Mouse (Mus musculus): ENCODE measurements at regions not wholly inside any gene's neighbourhood (a gene's known extent, or its start where the extent isn't known, plus 50 kb on each side); places are given as distances from the start of the nearest gene placed in this dataset.

GRCm38 (mm10) chr6:81562260-81562659 lies 361.2 kb upstream of the Gcfc2 start:
- no peak for TF ChIP-seq MYB (IDR thresholded peaks at IDR 0.05; ENCODE audit: low read depth, low read length)
- TF ChIP-seq JUND (IDR thresholded peaks at IDR 0.05; ENCODE audit: low read depth, low read length): no peak
- no peak for TF ChIP-seq ELF1 (IDR thresholded peaks at IDR 0.05; ENCODE audit: low read depth, low read length)
- no peak for TF ChIP-seq GATA1 (IDR thresholded peaks at IDR 0.05; ENCODE audit: low read depth, low read length)
- no peak for TF ChIP-seq SIN3A (IDR thresholded peaks at IDR 0.05; ENCODE audit: low read length)
- TF ChIP-seq HCFC1 (IDR thresholded peaks at IDR 0.05; ENCODE audit: low read depth, low read length): no peak
- TF ChIP-seq POLR2AphosphoS5 (IDR thresholded peaks at IDR 0.05; ENCODE audit: borderline replicate concordance, low read depth, low read length): no peak
- no peak for TF ChIP-seq SMC3 (IDR thresholded peaks at IDR 0.05; ENCODE audit: low read depth, low read length)
- TF ChIP-seq MAZ (IDR thresholded peaks at IDR 0.05; ENCODE audit: low read depth, low read length): no peak
- no peak for TF ChIP-seq CHD1 (IDR thresholded peaks at IDR 0.05; ENCODE audit: low read depth, low read length)
- Histone ChIP-seq H3K27me3 (ENCODE audit: control insufficient read depth in 1 of 2, insufficient read depth in 2 of 2, low read length in 2 of 2) (no peaks in the 10 kb centered on the region), H3K4me3 (ENCODE audit: control insufficient read depth in 1 of 2, insufficient read depth in 1 of 2, low read depth in 2 of 2, low read length in 2 of 2) (no peak overlapping the region), H3K4me1 (ENCODE audit: control insufficient read depth in 1 of 2, insufficient read depth in 2 of 2, low read length in 2 of 2) (no peaks in the 10 kb centered on the region), H3K9me3 (replicated peaks; ENCODE audit: insufficient read depth, low read length) (no peaks in the 10 kb centered on the region), H3K27ac (ENCODE audit: control insufficient read depth, low read depth, low read length) (no peak overlapping the region), H3K36me3 (ENCODE audit: control insufficient read depth in 1 of 2, insufficient read depth in 2 of 2, low read length in 2 of 2) (no peaks in the 10 kb centered on the region), H3K9ac (ENCODE audit: control insufficient read depth, low read depth, low read length, poor library complexity, severe bottlenecking) (no peak overlapping the region), H3K79me2 (ENCODE audit: control insufficient read depth, insufficient read depth, low read length, poor library complexity) (no peaks in the 10 kb centered on the region)
- no peak for DNase-seq (ENCODE audit: low read depth, low spot score)

GRCm38 (mm10) chr6:81563192-81563591 lies 360.3 kb upstream of the Gcfc2 start:
- no peaks in the 10 kb centered on the region for H3K79me2 ChIP-seq (ENCODE audit: control insufficient read depth, insufficient read depth, low read length, poor library complexity)
- H3K27ac ChIP-seq (ENCODE audit: control insufficient read depth, low read depth, low read length): no peak overlapping the region
- H3K27me3 ChIP-seq (ENCODE audit: control insufficient read depth in 1 of 2, insufficient read depth in 2 of 2, low read length in 2 of 2): no peaks in the 10 kb centered on the region
- H3K4me1 ChIP-seq (ENCODE audit: control insufficient read depth in 1 of 2, insufficient read depth in 2 of 2, low read length in 2 of 2): no peaks in the 10 kb centered on the region
- no peak overlapping the region for H3K4me3 ChIP-seq (ENCODE audit: control insufficient read depth in 1 of 2, insufficient read depth in 1 of 2, low read depth in 2 of 2, low read length in 2 of 2)
- no peak for DNase-seq (ENCODE audit: low read depth, low spot score)
- TF ChIP-seq BHLHE40 (IDR thresholded peaks at IDR 0.05; ENCODE audit: borderline replicate concordance, low read depth, low read length) (no peak), ETS1 (IDR thresholded peaks at IDR 0.05; ENCODE audit: low read depth, low read length) (no peak), ZMIZ1 (IDR thresholded peaks at IDR 0.05; ENCODE audit: low read depth, low read length) (no peak), POLR2AphosphoS5 (IDR thresholded peaks at IDR 0.05; ENCODE audit: borderline replicate concordance, low read depth, low read length) (no peak), RAD21 (IDR thresholded peaks at IDR 0.05; ENCODE audit: low read depth, low read length) (no peak), ELF1 (IDR thresholded peaks at IDR 0.05; ENCODE audit: low read depth, low read length) (no peak), KAT2A (conservative IDR thresholded peaks at IDR 0.05; ENCODE audit: low read depth, low read length) (no peak), JUND (IDR thresholded peaks at IDR 0.05; ENCODE audit: low read depth, low read length) (no peak), MYC (IDR thresholded peaks at IDR 0.05; ENCODE audit: low read depth, low read length) (no peak), TAL1 (IDR thresholded peaks at IDR 0.05; ENCODE audit: low read length) (no peak), MXI1 (IDR thresholded peaks at IDR 0.05; ENCODE audit: low read depth, low read length) (no peak)
- no peak overlapping the region for H3K9ac ChIP-seq (ENCODE audit: control insufficient read depth, low read depth, low read length, poor library complexity, severe bottlenecking)
- H3K36me3 ChIP-seq (ENCODE audit: control insufficient read depth in 1 of 2, insufficient read depth in 2 of 2, low read length in 2 of 2): no peaks in the 10 kb centered on the region
- no peaks in the 10 kb centered on the region for H3K9me3 ChIP-seq (replicated peaks; ENCODE audit: insufficient read depth, low read length)

All from MEL (cell line).